Mouse (Mus musculus) CD8-positive naive resting alpha-beta T cell, adult 2 months (primary cell): Measurements from ENCODE around the gene Dhcr24.

Source experiments
- DNase-seq, 2 experiments: peaks; one replicate each; pipeline ENCODE4 v3.0.0; 2022; ENCODE audit warnings: low read depth in 2 of 2, low spot score in 2 of 2

The Dhcr24 gene

DNA sequence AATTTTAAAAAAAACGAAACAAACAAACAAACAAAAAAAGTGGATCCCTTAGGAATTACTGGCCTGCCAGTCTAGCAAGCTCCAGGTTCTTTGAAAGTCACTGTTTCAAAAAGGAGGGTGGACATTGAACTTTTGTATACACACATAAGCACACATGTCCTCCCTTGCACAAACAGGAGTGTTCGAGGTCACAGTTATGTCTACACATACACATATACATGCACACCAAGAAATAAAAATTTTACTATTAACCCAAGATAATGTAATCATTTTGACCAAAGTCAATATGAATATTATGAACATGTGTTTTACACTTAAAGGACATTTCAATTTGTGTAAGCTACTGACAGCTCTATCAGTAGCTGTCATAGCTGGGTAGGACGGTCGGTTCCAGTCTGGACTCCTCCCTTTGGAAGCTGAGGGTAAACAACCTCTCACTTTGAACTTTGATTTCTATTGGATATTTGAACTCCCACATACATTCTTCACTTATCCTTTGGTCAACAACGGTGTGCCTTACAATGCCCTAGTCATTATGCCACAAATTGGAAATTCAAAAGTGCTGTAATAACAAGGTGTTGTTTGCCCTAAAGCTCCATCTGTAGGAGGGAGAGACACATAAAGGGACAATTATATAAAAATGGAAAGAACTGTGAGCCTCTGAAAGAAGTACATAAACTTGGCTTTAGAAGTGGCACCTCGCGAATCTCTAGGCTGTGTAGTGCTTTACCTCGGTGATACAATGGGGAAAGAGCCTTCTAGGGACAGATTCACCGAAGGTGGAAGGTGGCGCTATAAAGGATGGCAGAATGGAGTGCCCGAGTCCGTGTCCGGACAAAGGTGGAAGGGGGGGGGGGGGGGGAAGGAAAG is 1.3 kb upstream of the Dhcr24 start:
- no peak for DNase-seq

DNA sequence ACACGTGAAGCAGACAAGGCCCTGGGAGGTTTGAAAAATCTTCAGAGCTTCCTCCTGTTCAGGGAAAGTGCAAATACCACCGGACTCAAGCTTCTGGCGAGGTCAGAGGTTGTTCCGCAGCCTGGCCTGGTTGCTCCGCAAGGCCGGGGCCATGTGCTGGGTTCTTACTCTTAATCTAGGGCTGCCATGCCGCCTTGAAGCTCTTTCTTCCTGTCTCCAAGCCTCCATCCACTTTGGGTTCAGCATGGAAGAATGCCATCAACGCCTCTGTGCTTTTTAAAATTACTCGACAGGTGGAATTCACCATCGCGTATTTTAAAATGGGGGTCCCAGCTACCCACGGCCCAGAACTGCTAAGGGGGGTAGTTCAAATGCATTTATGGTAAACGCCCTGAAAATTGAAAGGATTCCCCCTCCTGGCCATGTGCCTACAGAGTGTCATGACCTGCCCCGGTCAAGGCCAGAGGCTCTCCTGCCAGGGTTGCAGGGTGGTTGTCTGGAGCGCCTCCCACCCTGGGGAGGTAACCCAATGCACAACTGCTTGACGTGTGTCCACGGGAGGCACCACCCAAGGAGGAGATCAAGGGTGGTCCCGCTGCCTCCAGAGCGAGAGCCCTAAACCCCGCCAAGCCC is 509 bp upstream of the Dhcr24 start:
- no peak for DNase-seq

DNA sequence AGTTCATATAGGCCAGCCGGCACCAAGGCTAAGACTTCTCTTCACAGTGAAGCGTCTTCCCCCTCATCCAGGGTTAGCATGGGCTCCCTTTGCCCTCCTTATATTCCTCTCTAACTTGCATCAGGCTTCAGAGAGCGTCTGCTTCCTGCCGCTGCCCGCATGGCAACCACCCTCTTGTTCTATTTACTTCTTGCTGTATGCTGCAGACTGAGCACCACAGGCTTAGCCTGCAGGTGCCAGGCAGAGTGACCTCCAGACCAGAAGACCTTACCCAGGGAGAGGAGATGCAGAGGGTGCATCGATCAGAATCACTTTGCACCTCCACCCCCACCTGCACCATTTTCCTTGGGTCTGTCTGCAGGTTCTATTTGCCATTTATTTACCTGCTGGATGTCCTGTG is 1.2 kb downstream of the Dhcr24 start:
- DNase-seq = no peak

DNA sequence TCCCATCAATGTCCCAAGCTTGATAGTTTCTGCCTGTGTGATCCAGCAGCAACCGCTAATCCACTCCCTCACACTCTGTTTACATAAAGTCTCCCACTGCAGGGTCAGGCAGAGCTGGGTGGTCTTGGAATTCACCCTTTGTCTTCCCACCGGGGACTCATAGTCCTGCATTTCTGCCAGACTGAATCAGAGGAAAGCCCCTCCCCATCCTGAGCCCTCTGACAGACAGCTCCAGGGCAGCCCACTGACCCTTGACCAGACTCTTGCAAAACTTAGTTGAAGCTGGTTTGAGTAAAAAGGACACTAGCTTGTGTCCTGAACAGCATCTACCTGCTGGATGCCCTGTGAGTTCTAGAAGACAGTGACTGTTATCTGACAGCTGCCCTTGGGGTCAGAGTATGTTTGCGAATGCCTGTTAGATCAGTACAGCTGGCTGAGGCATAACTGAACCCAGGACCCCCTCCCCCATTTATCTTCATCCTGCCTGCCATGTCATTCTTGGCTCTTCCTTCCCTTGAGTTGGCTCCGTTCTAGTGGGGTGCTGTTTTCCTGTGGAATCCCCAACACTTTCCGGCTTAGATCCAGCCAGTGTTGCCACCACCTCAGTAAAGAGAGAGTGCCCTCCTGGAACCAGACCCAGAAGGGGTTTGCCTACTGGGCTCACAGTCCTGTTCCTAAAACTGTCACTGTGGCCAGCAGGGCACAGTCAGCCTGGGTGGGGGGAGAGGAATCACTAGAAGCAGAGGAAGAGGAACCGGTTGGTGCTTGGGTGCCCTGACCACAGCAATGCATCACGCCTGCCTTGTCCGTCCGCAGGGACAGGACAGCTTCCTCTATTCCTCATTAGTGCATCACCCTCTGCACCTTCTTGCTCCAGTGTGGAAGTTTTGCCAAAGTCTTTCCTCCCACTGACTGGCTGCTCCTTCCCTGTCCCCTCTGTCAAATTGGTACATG is 2.3 kb downstream of the Dhcr24 start:
- DNase-seq = no peak

DNA sequence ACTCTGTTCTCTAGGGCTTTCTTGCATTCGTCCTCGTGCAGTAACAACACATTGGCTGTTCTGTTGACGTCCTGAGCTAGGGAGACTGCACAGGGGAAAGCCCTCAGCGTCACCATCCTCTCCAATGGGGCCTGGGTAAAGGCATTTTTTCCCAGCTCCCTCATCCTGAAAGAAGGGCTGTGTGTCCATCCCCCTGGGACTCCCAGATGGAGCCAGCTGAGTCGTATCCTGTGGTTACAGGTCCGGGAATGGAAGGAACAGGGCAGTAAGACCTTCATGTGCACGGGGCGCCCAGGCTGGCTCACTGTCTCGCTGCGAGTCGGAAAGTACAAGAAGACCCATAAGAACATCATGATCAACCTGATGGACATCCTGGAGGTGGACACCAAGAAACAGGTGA is 3.3 kb downstream of the Dhcr24 start:
- no peak for DNase-seq

DNA sequence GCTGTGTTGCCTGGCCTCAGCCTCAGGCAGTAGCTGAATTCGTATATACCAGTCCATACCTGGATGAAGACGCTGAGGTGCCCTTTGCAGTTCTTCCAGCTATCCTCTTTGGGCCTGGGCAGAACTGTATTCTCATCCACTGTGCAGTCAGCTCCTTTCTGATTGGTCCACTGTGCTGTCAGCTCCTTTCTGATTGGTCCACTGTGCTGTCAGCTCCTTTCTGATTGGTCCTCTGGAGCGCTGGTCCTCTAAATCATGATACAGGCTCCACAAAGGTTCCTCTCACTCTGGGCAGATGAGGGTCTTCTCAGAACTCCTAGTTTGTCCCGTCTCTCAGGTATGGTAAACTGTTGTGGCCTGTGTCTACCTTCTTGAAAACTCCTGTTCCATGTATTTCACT is 8.8 kb downstream of the Dhcr24 start:
- DNase-seq = no peak

DNA sequence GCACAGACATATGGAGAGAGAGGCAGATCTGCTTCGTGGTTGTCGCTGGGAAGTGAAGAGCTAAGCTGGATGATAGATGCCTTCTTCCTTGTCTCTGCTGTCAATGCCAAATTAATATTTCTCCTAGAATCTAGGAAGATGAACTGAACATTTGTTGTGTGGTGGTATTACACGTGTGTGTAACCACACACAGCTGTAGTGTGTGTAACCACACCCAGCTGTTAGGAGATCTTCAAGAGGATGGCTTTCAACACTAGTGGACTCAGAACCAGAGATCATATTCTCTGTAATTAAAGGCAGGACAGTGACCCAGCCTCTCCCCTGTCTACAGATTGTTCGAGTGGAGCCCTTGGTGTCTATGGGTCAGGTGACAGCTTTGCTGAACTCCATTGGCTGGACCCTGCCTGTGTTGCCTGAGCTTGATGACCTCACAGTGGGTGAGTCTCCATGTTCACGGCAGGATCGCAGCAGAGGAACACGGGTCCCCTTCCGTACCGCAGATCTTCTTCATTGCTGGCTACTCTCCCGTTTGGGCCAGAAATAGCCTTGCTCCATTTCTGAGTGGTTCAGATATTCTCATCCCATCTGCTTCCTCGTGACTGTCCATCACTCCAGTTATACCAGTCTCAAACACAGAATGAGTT is 10.4 kb downstream of the Dhcr24 start:
- no peak for DNase-seq

DNA sequence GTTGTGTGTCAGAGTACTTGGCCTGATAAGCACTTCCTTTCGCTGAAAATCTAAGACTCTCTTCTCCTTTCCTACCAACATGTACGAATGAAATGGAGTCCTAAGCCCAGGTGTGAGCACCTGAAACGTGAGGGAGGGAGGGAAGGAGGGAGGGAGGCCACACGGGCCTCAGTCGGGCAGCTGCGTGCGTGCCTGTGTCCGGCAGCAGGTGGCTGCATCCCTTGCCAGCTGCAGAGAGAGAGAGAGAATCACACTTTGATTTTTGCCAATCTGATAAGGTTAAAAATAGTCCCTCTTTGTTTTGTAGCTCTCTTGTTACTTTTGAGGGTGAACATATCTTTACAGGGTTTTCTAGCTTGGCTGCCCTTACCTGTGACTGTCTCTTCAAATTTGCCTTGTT is 14.2 kb downstream of the Dhcr24 start:
- no peak for DNase-seq

DNA sequence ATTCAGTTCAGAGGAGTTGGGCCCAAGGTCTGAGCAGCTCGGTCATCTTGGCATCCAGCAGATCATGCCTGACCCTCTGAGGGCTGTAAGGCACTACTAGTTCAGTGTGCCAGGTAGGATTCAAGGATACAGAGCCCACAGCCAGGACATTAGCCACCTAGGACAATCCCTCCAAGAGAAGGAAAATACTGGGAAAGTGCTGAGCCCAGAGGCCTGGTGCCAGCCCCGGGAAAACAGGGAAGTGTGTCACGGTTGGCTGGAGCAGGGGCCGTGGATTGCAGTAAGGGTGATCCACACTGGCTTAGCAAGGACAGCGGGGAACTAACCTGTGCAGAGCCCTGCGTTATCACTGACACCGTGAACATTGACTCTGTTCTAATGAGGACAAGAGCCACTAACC is 16.7 kb downstream of the Dhcr24 start:
- DNase-seq = no peak

DNA sequence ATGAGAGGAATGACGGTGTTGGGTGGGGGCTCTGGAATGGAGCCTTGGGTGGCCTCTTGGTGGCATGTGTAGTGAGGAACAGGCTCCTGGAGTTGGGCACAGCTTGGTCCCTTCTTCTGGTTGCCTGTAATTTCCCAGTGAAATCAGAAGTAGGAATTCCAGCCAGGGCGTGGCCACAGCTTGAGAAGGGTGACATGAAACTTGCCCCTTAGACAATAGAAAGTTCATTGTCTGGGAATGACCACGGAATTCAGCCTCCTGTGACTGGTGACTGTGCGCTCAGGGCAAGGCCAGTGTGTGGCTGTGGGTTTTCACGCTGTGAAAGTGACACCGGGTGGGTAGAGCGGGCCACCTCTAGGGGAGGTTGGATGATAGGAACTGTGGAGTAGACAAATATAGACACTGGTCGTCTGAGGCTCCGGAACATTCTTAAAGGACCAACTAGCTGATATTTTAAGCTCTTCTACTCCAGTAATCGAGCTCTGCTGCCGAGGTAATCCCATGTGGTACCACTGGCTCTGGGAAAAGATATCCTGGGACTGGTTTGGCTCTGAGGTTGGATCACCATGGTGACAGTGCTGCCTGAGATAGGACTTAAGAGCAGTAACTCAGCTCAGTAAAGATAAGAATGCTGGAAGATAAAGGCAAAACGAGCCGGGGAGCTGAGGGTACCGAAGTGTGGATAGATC is 20.5 kb downstream of the Dhcr24 start:
- DNase-seq = no peak

DNA sequence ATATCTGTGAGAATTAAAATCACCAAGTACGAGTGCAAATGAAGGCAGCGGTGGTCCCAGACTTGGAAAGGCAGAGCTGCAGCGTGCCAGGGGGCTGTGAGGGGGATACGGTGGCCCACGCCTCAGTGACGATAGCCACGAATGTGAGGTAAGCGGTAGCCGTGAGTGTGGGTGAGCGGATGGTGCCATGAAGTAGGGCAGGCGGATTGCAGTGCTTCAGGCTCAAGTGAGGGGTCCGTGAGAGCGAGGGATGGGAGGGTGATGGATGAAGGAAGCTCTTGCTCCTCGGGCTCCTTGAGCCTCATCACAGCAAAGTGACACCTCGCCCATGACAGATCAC is 21.0 kb downstream of the Dhcr24 start:
- DNase-seq = no peak

DNA sequence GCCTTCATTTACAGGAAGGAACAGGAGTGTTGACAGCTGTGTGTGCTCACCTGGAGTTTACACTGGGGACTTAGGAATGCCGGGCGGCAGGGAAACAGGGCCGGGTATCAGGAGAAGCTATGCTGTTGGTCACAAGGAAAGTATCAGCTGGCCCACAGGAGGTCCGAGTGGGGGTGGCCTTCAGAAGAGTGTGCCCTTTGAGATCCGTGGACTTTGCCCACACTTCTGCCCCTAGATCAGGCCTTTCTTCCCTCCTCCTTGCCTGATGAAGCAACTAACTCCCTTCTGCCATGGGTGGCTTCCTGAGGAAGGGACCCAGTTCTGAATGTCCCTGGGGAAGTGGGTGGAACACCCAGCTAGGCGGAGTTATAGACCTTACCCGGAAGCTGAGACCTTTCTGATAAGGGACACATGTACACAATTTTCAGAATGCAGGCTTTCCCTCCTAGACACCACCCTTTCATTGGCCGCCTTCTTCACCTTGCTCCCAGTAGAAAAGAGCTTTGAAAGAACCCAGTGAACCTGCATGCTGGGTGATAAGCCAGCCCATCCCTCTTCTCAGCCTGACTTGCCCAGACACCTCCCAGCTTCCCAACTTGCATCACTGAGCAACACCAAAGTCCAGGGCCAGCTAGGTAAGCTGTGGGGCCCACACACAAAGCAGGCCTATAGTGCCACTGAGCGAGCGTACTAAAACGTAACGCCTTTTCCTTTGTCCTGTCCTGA is 21.8 kb downstream of the Dhcr24 start:
- no peak for DNase-seq

DNA sequence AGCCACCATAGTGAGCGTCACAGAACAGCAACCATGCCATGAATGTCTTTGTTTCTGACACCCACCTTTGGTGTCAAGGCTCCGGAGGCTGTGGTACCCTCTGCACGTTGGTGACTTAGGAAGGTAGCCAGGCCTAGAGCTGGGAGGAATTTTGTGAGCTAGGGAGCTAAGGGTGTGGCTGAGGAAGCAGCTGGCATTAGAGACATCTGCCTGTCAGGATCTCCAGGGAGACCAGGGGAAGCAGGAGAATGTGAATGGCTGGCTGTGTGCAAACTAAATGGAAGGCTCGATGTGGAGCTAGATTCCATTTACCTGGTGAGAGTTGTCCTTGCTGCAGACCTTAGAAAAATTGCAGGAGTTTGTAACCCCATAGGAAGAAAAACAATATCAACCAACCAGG is 23.8 kb downstream of the Dhcr24 start:
- DNase-seq = no peak

DNA sequence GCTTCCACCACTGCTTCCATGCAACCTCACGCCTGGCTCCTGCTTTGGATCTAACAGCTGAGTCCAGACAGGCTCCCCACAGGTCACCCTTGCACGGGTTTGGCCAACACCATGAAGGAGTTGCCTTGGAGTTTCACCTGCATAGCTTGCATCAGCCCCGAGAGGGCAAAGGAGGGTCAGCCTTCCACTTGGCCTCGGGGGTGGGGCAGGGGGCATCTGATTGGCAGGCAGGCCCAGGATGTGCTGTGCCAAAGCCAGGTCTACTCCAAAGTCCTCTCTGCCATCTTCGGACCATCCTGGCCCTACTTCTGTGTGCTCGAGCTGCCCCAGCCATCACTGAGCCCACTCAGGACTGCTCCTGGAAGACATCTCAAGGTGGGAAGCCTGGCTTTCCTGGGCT is 26.2 kb downstream of the Dhcr24 start:
- DNase-seq = no peak

DNA sequence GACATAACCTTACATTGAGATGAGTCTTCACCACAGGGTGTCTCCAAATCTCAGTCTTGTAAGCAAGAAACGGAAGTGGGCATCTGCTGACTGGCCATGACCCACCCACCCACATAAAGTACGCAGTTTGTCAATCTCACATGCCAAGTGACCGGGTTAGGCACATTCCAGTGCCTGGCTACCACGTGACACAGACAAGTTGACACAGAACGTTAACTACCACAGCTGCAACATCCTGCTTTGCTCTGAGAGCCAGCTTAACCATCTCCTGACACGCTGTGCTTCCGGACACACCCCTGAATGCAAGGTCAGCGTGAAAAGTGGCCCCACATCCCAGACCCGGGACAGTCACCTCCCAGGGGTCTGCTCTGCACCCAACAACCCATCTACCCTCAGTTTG is 29.3 kb downstream of the Dhcr24 start:
- DNase-seq = peak in 1 of 2 experiments; percentile 10

DNA sequence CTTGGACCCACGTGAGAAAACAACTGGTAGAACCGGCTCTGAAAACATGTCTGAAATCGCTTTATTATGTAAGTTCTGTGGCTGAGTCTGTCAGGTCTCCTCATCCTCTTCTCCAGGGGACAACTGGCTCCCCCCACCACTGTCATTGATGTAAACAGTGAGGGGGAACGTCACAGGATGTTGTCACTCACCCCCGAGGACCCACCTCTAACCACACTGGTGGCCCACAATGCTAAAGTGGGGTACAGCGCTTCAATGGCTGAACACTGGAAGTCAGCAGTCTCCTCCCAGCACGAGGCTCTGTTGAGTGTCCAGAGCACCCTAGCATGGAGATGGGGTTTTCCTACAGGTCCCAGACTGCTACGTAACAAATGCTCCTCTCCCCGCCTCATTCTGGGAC is 30.0 kb downstream of the Dhcr24 start:
- DNase-seq = no peak

DNA sequence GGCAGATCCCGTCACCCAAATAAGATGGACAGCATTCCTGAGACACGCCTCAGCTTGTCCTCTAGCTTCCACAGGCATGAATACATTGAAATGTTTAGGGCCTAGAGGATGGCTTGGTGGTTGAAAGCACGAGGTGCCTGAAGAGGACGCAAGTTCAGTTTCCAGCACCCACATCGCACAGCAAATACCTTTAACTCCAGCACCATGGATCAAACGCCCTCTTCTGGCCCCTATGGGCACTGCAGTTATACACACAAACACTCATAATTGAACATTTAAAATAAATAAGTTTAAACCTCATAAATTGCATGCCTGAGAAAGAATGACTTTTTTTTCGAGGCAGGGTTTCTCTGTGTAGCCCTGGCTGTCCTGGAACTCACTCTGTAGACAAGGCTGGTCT is 32.8 kb downstream of the Dhcr24 start:
- no peak for DNase-seq

DNA sequence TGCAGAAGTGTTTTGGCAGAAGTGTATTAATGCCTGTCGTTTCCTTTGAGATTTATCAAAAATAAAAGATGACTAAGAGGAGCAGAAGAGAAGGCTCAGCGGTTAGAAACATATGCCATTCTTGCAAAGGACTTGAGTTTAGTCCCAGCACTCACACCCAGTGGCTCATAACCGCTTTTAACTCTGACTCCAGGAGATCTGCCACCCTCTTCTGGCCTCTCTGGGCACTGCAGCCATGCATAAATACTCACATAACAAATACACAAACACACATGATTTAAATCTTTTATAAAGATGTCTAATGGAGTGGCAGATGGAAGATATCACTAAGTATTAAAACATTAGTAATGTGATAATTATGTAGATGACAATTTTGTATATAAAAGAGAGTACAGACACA is 35.4 kb downstream of the Dhcr24 start:
- no peak for DNase-seq

DNA sequence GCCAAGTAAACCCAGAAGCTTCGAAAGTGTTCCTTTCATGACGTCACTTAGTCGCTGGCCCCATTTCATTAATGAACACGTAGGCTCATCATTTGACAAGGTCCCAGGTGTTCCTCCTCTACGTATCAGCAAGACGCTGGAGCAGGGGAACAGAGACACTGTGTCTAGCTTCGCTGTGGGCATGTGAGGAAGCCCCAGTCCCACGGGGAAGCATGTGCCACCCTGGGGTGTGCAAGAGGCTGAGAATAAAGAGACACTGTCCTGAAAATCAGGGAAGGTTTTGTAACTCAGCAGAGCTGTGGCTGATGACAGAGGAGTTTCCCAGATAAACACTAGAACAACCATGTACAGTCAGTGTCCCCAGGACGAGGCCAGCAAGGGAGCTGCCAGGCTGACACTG is 36.2 kb downstream of the Dhcr24 start:
- no peak for DNase-seq

DNA sequence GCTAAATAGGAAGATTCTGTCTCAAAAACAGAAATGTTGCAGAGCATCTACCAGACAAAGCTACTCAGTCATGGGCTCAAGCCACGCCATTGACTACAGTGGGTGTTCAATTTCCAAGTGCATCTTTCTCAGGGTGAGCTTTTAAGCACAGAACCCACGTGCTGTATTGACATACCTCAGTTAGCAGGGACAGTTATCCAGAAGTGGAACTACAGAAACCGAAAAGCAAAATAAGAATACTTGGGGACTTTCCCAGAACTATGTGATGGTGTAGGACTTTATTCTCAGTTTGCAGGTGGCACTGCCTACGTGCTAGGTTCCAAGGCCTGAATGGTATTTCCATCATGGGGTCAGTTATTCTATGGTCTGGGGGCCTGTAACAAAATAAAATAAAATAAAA is 36.9 kb downstream of the Dhcr24 start:
- no peak for DNase-seq
